Mouse (Mus musculus): ENCODE results near the gene Lrrc45. TPM values are rescaled to one million over a fixed set of nuclear protein-coding genes. Genes with fewer than 3 reads are reported as not detected.

Gene Lrrc45
- polyA plus RNA-seq, 1 experiment from 2014 or later, result 50.6 TPM

GRCm38 (mm10) chr11:120683536-120683935, 30.2 kb upstream of the Lrrc45 start:
- ChIA-PET CTCF (interaction anchor here (2.2 kb wide), 1 partner anchor 25 kb away, joined by 4 read pairs; no protein-coding TSS in a partner anchor), POLR2A (interaction anchor here (1.5 kb wide), 1 partner anchor 9 kb away, joined by 5 read pairs; no protein-coding TSS in a partner anchor)
- no peak for ATAC-seq
- in situ Hi-C loops (cut with MboI; ENCODE audit: low pct_unique_long_range_greater_than_20kb), result no loop called here
- DNase-seq (ENCODE audit: low read depth, low spot score), result no peak
- H3K27me3 ChIP-seq, result no peaks in the 10 kb centered on the region
- no peak for TF ChIP-seq CTCF (IDR thresholded peaks at IDR 0.05)

GRCm38 (mm10) chr11:120684086-120684485, 29.6 kb upstream of the Lrrc45 start:
- no peak for TF ChIP-seq CTCF (IDR thresholded peaks at IDR 0.05)
- POLR2A ChIA-PET, result interaction anchor here (1.5 kb wide), 1 partner anchor 9 kb away, joined by 5 read pairs; no protein-coding TSS in a partner anchor
- DNase-seq (ENCODE audit: low read depth, low spot score) (no peak), ATAC-seq (no peak)
- no peaks in the 10 kb centered on the region for H3K27me3 ChIP-seq
- in situ Hi-C loops (cut with MboI; ENCODE audit: low pct_unique_long_range_greater_than_20kb), result no loop called here
- CTCF ChIA-PET, result interaction anchor here (1.2 to 2.2 kb wide), 2 partner anchors 14 to 25 kb away, joined by 4 read pairs; no protein-coding TSS in a partner anchor

GRCm38 (mm10) chr11:120684660-120685059, 29.1 kb upstream of the Lrrc45 start:
- TF ChIP-seq CTCF (IDR thresholded peaks at IDR 0.05), result no peak
- in situ Hi-C loops (cut with MboI; ENCODE audit: low pct_unique_long_range_greater_than_20kb), result no loop called here
- CTCF ChIA-PET, result interaction anchor here (1.2 to 2.2 kb wide), 2 partner anchors 13 to 26 kb away, joined by 4 read pairs; no protein-coding TSS in a partner anchor
- DNase-seq (ENCODE audit: low read depth, low spot score) (no peak), ATAC-seq (no peak)
- POLR2A ChIA-PET, result interaction anchor here (1.5 to 1.6 kb wide), 2 partner anchors 8 to 10 kb away, joined by 4 to 5 read pairs; no protein-coding TSS in a partner anchor
- H3K27me3 ChIP-seq, result no peaks in the 10 kb centered on the region

GRCm38 (mm10) chr11:120686650-120687272, 27.0 kb upstream of the Lrrc45 start:
- TF ChIP-seq CTCF (IDR thresholded peaks at IDR 0.05), result no peak
- no peak for ATAC-seq
- DNase-seq (ENCODE audit: low read depth, low spot score), result no peak
- in situ Hi-C loops (cut with MboI; ENCODE audit: low pct_unique_long_range_greater_than_20kb), result no loop called here
- CTCF ChIA-PET, result no interaction called here
- POLR2A ChIA-PET, result no interaction called here
- no peaks in the 10 kb centered on the region for H3K27me3 ChIP-seq

GRCm38 (mm10) chr11:120689365-120689764, 24.4 kb upstream of the Lrrc45 start:
- in situ Hi-C loops (cut with MboI; ENCODE audit: low pct_unique_long_range_greater_than_20kb), result no loop called here

GRCm38 (mm10) chr11:120692471-120693011, 21.2 kb upstream of the Lrrc45 start:
- DNase-seq (ENCODE audit: low read depth, low spot score) (no peak), ATAC-seq (no peak)
- TF ChIP-seq CTCF (IDR thresholded peaks at IDR 0.05), result no peak
- CTCF ChIA-PET, result interaction anchor here (0.7 to 1.3 kb wide), 3 partner anchors 16 to 26 kb away, joined by 3 read pairs; no protein-coding TSS in a partner anchor
- POLR2A ChIA-PET, result interaction anchor here (2.3 kb wide), 1 partner anchor 9 kb away, joined by 5 read pairs; no protein-coding TSS in a partner anchor
- H3K27me3 ChIP-seq, result no peaks in the 10 kb centered on the region
- in situ Hi-C loops (cut with MboI; ENCODE audit: low pct_unique_long_range_greater_than_20kb), result no loop called here

More at GRCm38 (mm10) chr11:120689365-120689764, 24.4 kb upstream of the Lrrc45 start:
- no peak for DNase-seq (ENCODE audit: low read depth, low spot score)
- H3K27me3 ChIP-seq, result no peaks in the 10 kb centered on the region
- CTCF ChIA-PET, result interaction anchor here (1.2 kb wide), 1 partner anchor 12 kb away, joined by 3 read pairs; no protein-coding TSS in a partner anchor
- no peak for TF ChIP-seq CTCF (IDR thresholded peaks at IDR 0.05)
- POLR2A ChIA-PET, result no interaction called here
- ATAC-seq, result no peak

- H3K27me3 ChIP-seq, result no peaks in the 10 kb centered on the region
- no peak for ATAC-seq
- no peak for DNase-seq (ENCODE audit: low read depth, low spot score)
- in situ Hi-C loops (cut with MboI; ENCODE audit: low pct_unique_long_range_greater_than_20kb), result no loop called here
- no peak for TF ChIP-seq CTCF (IDR thresholded peaks at IDR 0.05)
- POLR2A ChIA-PET, result interaction anchor here (2.3 kb wide), 1 partner anchor 10 kb away, joined by 5 read pairs; no protein-coding TSS in a partner anchor
- CTCF ChIA-PET, result interaction anchor here (0.7 to 0.8 kb wide), 2 partner anchors 19 to 27 kb away, joined by 3 read pairs; no protein-coding TSS in a partner anchor
These were observed 20.3 kb upstream of the Lrrc45 start for GRCm38 (mm10) chr11:120693461-120693860.

GRCm38 (mm10) chr11:120695184-120695583, 18.5 kb upstream of the Lrrc45 start:
- no peaks in the 10 kb centered on the region for H3K27me3 ChIP-seq
- ChIA-PET POLR2A (no interaction called here), CTCF (no interaction called here)
- no peak for TF ChIP-seq CTCF (IDR thresholded peaks at IDR 0.05)
- in situ Hi-C loops (cut with MboI; ENCODE audit: low pct_unique_long_range_greater_than_20kb), result no loop called here
- ATAC-seq (no peak), DNase-seq (ENCODE audit: low read depth, low spot score) (no peak)

- CTCF ChIA-PET, result no interaction called here
- ATAC-seq (no peak), DNase-seq (ENCODE audit: low read depth, low spot score) (no peak)
- TF ChIP-seq CTCF (IDR thresholded peaks at IDR 0.05), result no peak
- in situ Hi-C loops (cut with MboI; ENCODE audit: low pct_unique_long_range_greater_than_20kb), result no loop called here
- POLR2A ChIA-PET, result no interaction called here
- H3K27me3 ChIP-seq, result no peaks in the 10 kb centered on the region
These were observed 18.1 kb upstream of the Lrrc45 start for GRCm38 (mm10) chr11:120695641-120696040.

- CTCF ChIA-PET, result interaction anchor here (1.6 to 1.9 kb wide), 2 partner anchors 23 to 65 kb away, joined by 3 to 4 read pairs; partner anchors contain the start of gene Aspscr1
- in situ Hi-C loops (cut with MboI; ENCODE audit: low pct_unique_long_range_greater_than_20kb), result no loop called here
- no peaks in the 10 kb centered on the region for H3K27me3 ChIP-seq
- DNase-seq (ENCODE audit: low read depth, low spot score), result no peak
- ATAC-seq, result no peak
- POLR2A ChIA-PET, result no interaction called here
- TF ChIP-seq CTCF (IDR thresholded peaks at IDR 0.05), result no peak
These were observed 17.2 kb upstream of the Lrrc45 start for GRCm38 (mm10) chr11:120696568-120696967.

GRCm38 (mm10) chr11:120697741-120698140, 16.0 kb upstream of the Lrrc45 start:
- DNase-seq (ENCODE audit: low read depth, low spot score), result peak; percentile 93
- peak; percentile 87 for ATAC-seq
- TF ChIP-seq CTCF (IDR thresholded peaks at IDR 0.05), result no peak
- no peaks in the 10 kb centered on the region for H3K27me3 ChIP-seq
- CTCF ChIA-PET, result interaction anchor here (0.8 to 1.9 kb wide), 9 partner anchors 9 to 79 kb away, joined by 3 to 6 read pairs (median 4); partner anchors contain the start of gene Aspscr1
- in situ Hi-C loops (cut with MboI; ENCODE audit: low pct_unique_long_range_greater_than_20kb), result no loop called here
- POLR2A ChIA-PET, result interaction anchor here (1.3 to 4.0 kb wide), 2 partner anchors 13 to 24 kb away, joined by 3 to 12 read pairs; partner anchors contain the start of gene Aspscr1

Measured in Patski (cell line).